Mouse (Mus musculus) MEL (cell line): ENCODE results near the gene Hsdl1. TPM values are rescaled to one million over a fixed set of nuclear protein-coding genes. Genes with fewer than 3 reads are reported as not detected.
A peak's percentile ranks its signal among the peaks of the same experiment; 100 is the strongest.

Experiments
- DNase-seq: peaks from one replicate; pipeline ENCODE4 v3.0.0; 2011; ENCODE audit warnings: low read depth, low spot score
- H3K27ac ChIP-seq: 2 replicates; pipeline ENCODE4 v1.5.1; 2012; ENCODE audit warnings: low read depth, mild to moderate bottlenecking, control low read depth, low read length, moderate library complexity; ENCODE audit not compliant: control insufficient read depth
- H3K27me3 ChIP-seq, 2 experiments: fragments of 150-350 bp in 1 of 2; sonication (generic) in 1 of 2; 2 replicates each; pipeline ENCODE4 v1.6.1; 2012; ENCODE audit warnings: low read length in 2 of 2, mild to moderate bottlenecking in 2 of 2, improper control_type of control experiment in 1 of 2, moderate library complexity in 1 of 2; ENCODE audit not compliant: insufficient read depth in 2 of 2, control insufficient read depth in 1 of 2
- H3K36me3 ChIP-seq, 2 experiments: 2 replicates each; pipeline ENCODE4 v1.6.1; 2012 to 2014; ENCODE audit warnings: low read length in 2 of 2, improper control_type of control experiment in 1 of 2, inconsistent platforms in 1 of 2, mild to moderate bottlenecking in 1 of 2; ENCODE audit not compliant: insufficient read depth in 2 of 2, control insufficient read depth in 1 of 2
- H3K4me1 ChIP-seq, 2 experiments: fragments of 150-350 bp in 1 of 2; sonication (generic) in 1 of 2; 2 replicates each; pipeline ENCODE4 v1.6.1; 2012; ENCODE audit warnings: low read length in 2 of 2, improper control_type of control experiment in 1 of 2, mild to moderate bottlenecking in 1 of 2; ENCODE audit not compliant: insufficient read depth in 2 of 2, control insufficient read depth in 1 of 2
- H3K4me3 ChIP-seq, 2 experiments: fragments of 150-350 bp in 1 of 2; sonication (generic) in 1 of 2; 2 replicates each; pipeline ENCODE4 v1.5.1; 2012; ENCODE audit warnings: low read depth in 2 of 2, low read length in 2 of 2, mild to moderate bottlenecking in 2 of 2, moderate library complexity in 2 of 2, control low read depth in 1 of 2, improper control_type of control experiment in 1 of 2; ENCODE audit not compliant: control insufficient read depth in 1 of 2, insufficient read depth in 1 of 2
- H3K79me2 ChIP-seq: 2 replicates; pipeline ENCODE4 v1.6.1; 2012; ENCODE audit warnings: mild to moderate bottlenecking, low read length, moderate library complexity; ENCODE audit not compliant: control insufficient read depth, poor library complexity, insufficient read depth
- H3K9ac ChIP-seq: 2 replicates; pipeline ENCODE4 v1.6.1; 2012; ENCODE audit warnings: low read depth, mild to moderate bottlenecking, control low read depth, low read length, moderate library complexity; ENCODE audit not compliant: control insufficient read depth, poor library complexity, severe bottlenecking
- H3K9me3 ChIP-seq: fragments of 150-350 bp; sonication (generic); replicated peaks from 2 replicates; pipeline ENCODE4 v1.6.1; 2012; ENCODE audit warnings: mild to moderate bottlenecking, low read length, improper control_type of control experiment, moderate library complexity; ENCODE audit not compliant: insufficient read depth
- CTCF ChIP-seq, 3 experiments: IDR thresholded peaks in 2 of 3; conservative IDR thresholded peaks in 1 of 3; 2 replicates each; pipeline ENCODE4 v1.5.1; 2011 to 2012; ENCODE audit warnings: low read length in 3 of 3, low read depth in 2 of 3, mild to moderate bottlenecking in 2 of 3, improper control_type of control experiment in 1 of 3, inconsistent platforms in 1 of 3, mixed read lengths in 1 of 3, moderate library complexity in 1 of 3; ENCODE audit not compliant: control insufficient read depth in 1 of 3, insufficient read depth in 1 of 3, poor library complexity in 1 of 3, severe bottlenecking in 1 of 3
- ETS1 ChIP-seq: IDR thresholded peaks from 2 replicates; pipeline ENCODE4 v1.6.1; 2012; ENCODE audit warnings: low read depth, mild to moderate bottlenecking, inconsistent platforms, low read length, improper control_type of control experiment, moderate library complexity
- HCFC1 ChIP-seq: IDR thresholded peaks from 2 replicates; pipeline ENCODE4 v1.6.1; 2012; ENCODE audit warnings: low read depth, mild to moderate bottlenecking, inconsistent platforms, low read length, improper control_type of control experiment, moderate library complexity
- MAFK ChIP-seq: IDR thresholded peaks from 2 replicates; pipeline ENCODE4 v1.6.1; 2011; ENCODE audit warnings: low read depth, mild to moderate bottlenecking, low read length, improper control_type of control experiment, borderline replicate concordance
- MAX ChIP-seq: IDR thresholded peaks from 2 replicates; pipeline ENCODE4 v1.6.1; 2011; ENCODE audit warnings: low read length, improper control_type of control experiment
- MXI1 ChIP-seq: IDR thresholded peaks from 2 replicates; pipeline ENCODE4 v1.6.1; 2011; ENCODE audit warnings: mild to moderate bottlenecking, low read depth, low read length, improper control_type of control experiment
- RAD21 ChIP-seq: IDR thresholded peaks from 2 replicates; pipeline ENCODE4 v1.6.1; 2011; ENCODE audit warnings: mild to moderate bottlenecking, low read depth, low read length, improper control_type of control experiment
- RCOR1 ChIP-seq: IDR thresholded peaks from 2 replicates; pipeline ENCODE4 v1.6.1; 2012; ENCODE audit warnings: low read depth, mild to moderate bottlenecking, inconsistent platforms, low read length, improper control_type of control experiment
- SIN3A ChIP-seq: IDR thresholded peaks from 2 replicates; pipeline ENCODE4 v1.6.1; 2012; ENCODE audit warnings: low read length, improper control_type of control experiment, inconsistent platforms
- SMC3 ChIP-seq: IDR thresholded peaks from 2 replicates; pipeline ENCODE4 v1.6.1; 2011; ENCODE audit warnings: low read depth, low read length, improper control_type of control experiment
- TAL1 ChIP-seq: IDR thresholded peaks from 2 replicates; pipeline ENCODE4 v1.6.1; 2012; ENCODE audit warnings: mild to moderate bottlenecking, inconsistent platforms, low read length, moderate library complexity, mixed read lengths
- USF2 ChIP-seq, 2 experiments: IDR thresholded peaks; 2 replicates each; pipeline ENCODE4 v1.6.1; 2011 to 2012; ENCODE audit warnings: improper control_type of control experiment in 2 of 2, low read length in 2 of 2, borderline replicate concordance in 1 of 2, inconsistent platforms in 1 of 2, low read depth in 1 of 2, mild to moderate bottlenecking in 1 of 2; ENCODE audit not compliant: insufficient read depth in 1 of 2
- polyA plus RNA-seq, 2 experiments: library from polyadenylated mRNA; stranded (reverse) in 1 of 2; unstranded in 1 of 2; fragments of >175 nt in 1 of 2; fragments of >200 nt in 1 of 2; gene quantifications; 2 replicates each; pipeline versions ENCODE4 v1.2.1 to v1.2.4; 2012; ENCODE audit warnings: low replicate concordance in 2 of 2, low read depth in 1 of 2; ENCODE audit not compliant: insufficient read length in 2 of 2, insufficient read depth in 1 of 2, missing spikeins in 1 of 2
- total RNA-seq: library from RNA; depleted of rRNA; stranded (reverse); fragments of 300-350 nt; gene quantifications from 2 replicates; pipeline ENCODE4 v1.2.3, GENCODE M21; 2012

The Hsdl1 gene
- total and polyA plus RNA-seq, 3 experiments: 29.4 to 46.3 (median 37.1) TPM

DNA sequence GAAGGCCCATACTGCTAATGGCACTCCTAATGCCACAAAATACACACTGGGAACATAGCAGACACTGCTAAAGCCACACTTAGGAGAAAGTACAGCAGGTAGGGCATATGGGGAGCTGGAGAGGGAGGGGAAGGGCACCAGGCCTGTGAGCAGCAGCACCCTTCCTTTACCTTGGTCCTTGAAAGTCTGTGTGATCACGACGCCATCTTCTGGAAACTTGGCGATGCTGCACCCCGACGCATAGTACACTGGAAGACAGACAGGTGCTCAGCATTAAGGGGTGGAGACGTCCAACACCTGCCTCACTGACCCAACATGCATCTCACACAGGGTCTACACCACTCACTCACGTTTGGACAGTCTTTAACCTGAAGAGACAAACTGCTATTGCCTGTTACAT, 54.9 kb downstream of the Hsdl1 start:
- H3K9me3 ChIP-seq: no peaks in the 10 kb centered on the region
- H3K79me2 ChIP-seq: no peaks in the 10 kb centered on the region
- H3K9ac ChIP-seq: no peak overlapping the region
- DNase-seq: peak; percentile 41
- H3K4me3 ChIP-seq: no peak overlapping the region
- H3K27ac ChIP-seq: no peak overlapping the region
- peaks cover 13 to 24% of the 10 kb centered on the region in 2 experiments for H3K36me3 ChIP-seq
- H3K4me1 ChIP-seq: peaks cover 12 to 16% of the 10 kb centered on the region in 2 experiments; a peak in 3 of 4 replicates
- H3K27me3 ChIP-seq: no peaks in the 10 kb centered on the region
- peak; percentile 31; the same call in 1 of the 2 replicates for TF ChIP-seq SMC3
- TF ChIP-seq TAL1: no peak
- TF ChIP-seq CTCF (IDR thresholded peaks at IDR 0.05 in 2 of 3, conservative IDR thresholded peaks at IDR 0.05 in 1 of 3; ENCODE audit: control insufficient read depth in 1 of 3, insufficient read depth in 1 of 3, low read depth in 2 of 3, low read length in 3 of 3, poor library complexity in 1 of 3, severe bottlenecking in 1 of 3): peak; percentile 46 to 59 (median 53); a peak in 5 of 6 replicates
- peak; percentile 43 for TF ChIP-seq RAD21

DNA sequence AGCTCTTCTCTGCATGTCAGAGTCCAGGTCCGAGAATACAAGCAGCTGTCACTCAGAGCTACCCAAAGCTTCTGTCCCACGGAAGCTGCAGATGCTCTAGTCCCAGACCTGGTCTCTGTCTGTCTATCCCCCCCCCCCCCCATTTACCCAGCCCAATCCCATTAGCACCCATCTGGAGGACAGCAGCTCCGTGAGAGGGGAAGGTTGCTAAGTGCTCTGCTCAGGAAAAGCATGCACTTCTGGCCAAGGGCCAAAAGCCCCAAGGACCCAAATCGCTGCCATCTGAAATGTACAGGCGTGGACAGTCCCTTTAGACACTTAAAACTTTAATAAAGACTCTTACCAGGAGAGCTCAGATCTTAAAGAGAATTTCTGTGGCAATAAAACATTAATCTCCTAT, 58.3 kb downstream of the Hsdl1 start:
- Histone ChIP-seq H3K27ac (no peak overlapping the region), H3K9me3 (no peaks in the 10 kb centered on the region), H3K4me3 (no peak overlapping the region), H3K9ac (no peak overlapping the region), H3K27me3 (no peaks in the 10 kb centered on the region), H3K36me3 (peaks cover 23 to 26% of the 10 kb centered on the region in 2 experiments), H3K4me1 (peaks cover 25 to 29% of the 10 kb centered on the region in 2 experiments), H3K79me2 (no peaks in the 10 kb centered on the region)
- no peak for TF ChIP-seq SMC3
- TF ChIP-seq SIN3A: no peak
- no peak for TF ChIP-seq USF2 (IDR thresholded peaks at IDR 0.05; ENCODE audit: borderline replicate concordance in 1 of 2, insufficient read depth in 1 of 2, low read depth in 1 of 2, low read length in 2 of 2)
- TF ChIP-seq MAFK: no peak
- TF ChIP-seq TAL1: no peak
- TF ChIP-seq RCOR1: no peak
- TF ChIP-seq MXI1: no peak
- TF ChIP-seq HCFC1: no peak
- no peak for TF ChIP-seq ETS1
- no peak for DNase-seq

DNA sequence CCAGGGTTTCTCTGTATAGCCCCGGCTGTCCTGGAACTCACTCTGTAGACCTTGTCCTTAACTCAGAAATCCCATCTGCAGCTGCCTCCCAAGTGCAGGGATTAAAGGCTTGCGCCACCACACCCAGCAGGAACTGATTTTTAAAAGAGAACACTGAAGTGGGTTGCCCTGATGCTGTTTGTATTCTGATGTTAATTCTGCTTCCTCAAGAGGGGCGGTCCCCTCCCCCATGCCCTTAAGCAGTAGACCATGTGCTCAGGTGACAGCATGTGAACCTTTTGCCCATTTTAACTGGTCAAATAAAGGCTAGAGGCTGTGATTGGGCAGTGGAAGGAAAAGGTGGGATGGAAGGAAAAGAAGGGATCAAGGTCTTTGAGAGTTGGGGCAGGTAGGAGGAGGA, 59.2 kb downstream of the Hsdl1 start:
- peak; percentile 13 for DNase-seq
- Histone ChIP-seq H3K79me2 (no peaks in the 10 kb centered on the region), H3K9me3 (no peaks in the 10 kb centered on the region), H3K27ac (peak overlapping the region; percentile 75), H3K27me3 (no peaks in the 10 kb centered on the region), H3K9ac (no peak overlapping the region), H3K36me3 (peaks cover 17 to 26% of the 10 kb centered on the region in 2 experiments)
- TF ChIP-seq MAX (no peak), SMC3 (no peak), MXI1 (0 out of 2 replicates have a peak, but pooled peaks have one; percentile 25), ETS1 (no peak)
- TF ChIP-seq, all 39 proteins: peak for 1
- Histone ChIP-seq H3K4me1 (peaks cover 25 to 29% of the 10 kb centered on the region in 2 experiments), H3K4me3 (no peak overlapping the region)
